Mouse (Mus musculus): ENCODE results near the gene Tmem116. TPM values are rescaled to one million over a fixed set of nuclear protein-coding genes. Genes with fewer than 3 reads are reported as not detected.
"Not testable (repeated sequence)": the region's sequence is repeated elsewhere in the genome, so short reads cannot be mapped to it uniquely, and the experiment has no call there.

Tmem116 gene
- polyA plus RNA-seq, 1 experiment from 2014 or later: 2.5 TPM

DNA sequence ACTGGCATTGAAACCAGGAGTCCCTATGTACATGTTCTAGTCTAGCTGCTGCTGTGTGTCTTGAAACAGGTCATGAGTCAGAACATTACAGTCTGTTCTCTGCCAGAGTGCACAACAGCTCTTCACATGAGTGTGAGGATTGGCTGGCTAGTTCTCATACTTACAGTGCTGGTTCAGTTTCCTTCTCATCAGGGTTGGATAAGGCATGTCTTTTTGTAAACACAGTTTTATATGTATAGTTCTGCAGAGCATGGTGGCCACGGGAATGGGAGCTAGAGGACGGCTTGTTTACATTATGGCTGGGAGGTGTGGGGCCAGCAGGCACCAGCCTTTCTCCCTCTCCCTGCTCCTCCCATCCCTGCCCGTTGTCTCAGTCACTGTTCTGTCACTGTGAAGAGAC is 17.9 kb downstream of the Tmem116 start:
- Histone ChIP-seq H3K4me2 (replicated peaks) (no peak overlapping the region), H3K27me3 (replicated peaks) (no peaks in the 10 kb centered on the region), H3K27ac (peak overlapping the region; percentile 32; the same call in 1 of the 2 replicates), H3K4me3 (replicated peaks) (no peak overlapping the region), H3K9me3 (no peaks in the 10 kb centered on the region), H3K4me1 (replicated peaks) (peaks cover 6% of the 10 kb centered on the region; the same call in 1 of the 2 replicates), H3K9ac (no peak overlapping the region), H3K36me3 (no peaks in the 10 kb centered on the region)
- ATAC-seq: peak; percentile 49; the same call in 1 of the 2 replicates
- 15% methylated on average over 3 of the region's 3 CpGs for WGBS

GRCm38 (mm10) chr5:121472411-121472810 is 20.7 kb downstream of the Tmem116 start:
- Histone ChIP-seq H3K9ac (no peak overlapping the region), H3K4me1 (replicated peaks) (peaks cover 6% of the 10 kb centered on the region; the same call in 1 of the 2 replicates), H3K27me3 (replicated peaks) (no peaks in the 10 kb centered on the region), H3K9me3 (no peaks in the 10 kb centered on the region), H3K27ac (no peak overlapping the region), H3K4me2 (replicated peaks) (no peak overlapping the region), H3K36me3 (no peaks in the 10 kb centered on the region), H3K4me3 (replicated peaks) (no peak overlapping the region)
- no peak for ATAC-seq
- 84% methylated on average over 2 of the region's 2 CpGs for WGBS

DNA sequence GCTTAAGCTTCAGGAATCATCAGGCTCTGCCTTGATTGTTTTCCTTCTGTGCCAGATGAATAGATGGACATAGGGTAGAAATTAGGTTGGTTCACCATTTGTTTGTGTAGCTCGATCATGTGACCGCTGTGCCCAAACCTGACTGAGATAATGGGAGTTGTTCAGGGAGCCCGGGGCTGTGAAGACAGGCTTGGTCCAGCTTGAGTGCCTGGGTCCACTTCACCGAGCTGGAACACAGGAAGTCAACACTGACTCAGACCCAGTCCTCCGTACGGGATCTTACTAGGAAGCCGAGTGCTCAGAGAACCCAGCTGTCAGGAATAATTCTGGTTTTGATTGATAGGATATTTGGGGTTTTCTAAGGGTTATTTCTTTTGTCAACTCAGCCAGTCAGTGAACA is 22.9 kb downstream of the Tmem116 start:
- Histone ChIP-seq H3K36me3 (no peaks in the 10 kb centered on the region), H3K27me3 (replicated peaks) (no peaks in the 10 kb centered on the region), H3K27ac (no peak overlapping the region), H3K9me3 (no peaks in the 10 kb centered on the region), H3K4me3 (replicated peaks) (no peak overlapping the region), H3K4me1 (replicated peaks) (peaks cover 6% of the 10 kb centered on the region; the same call in 1 of the 2 replicates), H3K4me2 (replicated peaks) (no peak overlapping the region), H3K9ac (no peak overlapping the region)
- 63% methylated on average over 7 of the region's 7 CpGs for WGBS
- ATAC-seq: no peak

- 0 out of 2 replicates have a peak overlapping the region, but pooled peaks have one; percentile 34 for H3K27ac ChIP-seq
- no peak overlapping the region for H3K9ac ChIP-seq
- no peak overlapping the region for H3K4me2 ChIP-seq (replicated peaks)
- no peaks in the 10 kb centered on the region for H3K27me3 ChIP-seq (replicated peaks)
- ATAC-seq: peak; percentile 75
- H3K9me3 ChIP-seq: no peaks in the 10 kb centered on the region
- H3K4me1 ChIP-seq (replicated peaks): no peaks in the 10 kb centered on the region
- WGBS: 47% methylated on average over 1 of the region's 1 CpGs
- no peaks in the 10 kb centered on the region for H3K36me3 ChIP-seq
- no peak overlapping the region for H3K4me3 ChIP-seq (replicated peaks)
Observed at GRCm38 (mm10) chr5:121476040-121476439, 24.3 kb downstream of the Tmem116 start.

- 0 out of 2 replicates have a peak, but pooled peaks have one; percentile 2 for ATAC-seq
- WGBS: 28% methylated on average over 3 of the region's 3 CpGs
- no peak overlapping the region for H3K27ac ChIP-seq
Observed at GRCm38 (mm10) chr5:121477680-121478079, 26.0 kb downstream of the Tmem116 start.

GRCm38 (mm10) chr5:121484801-121485200 is 33.1 kb downstream of the Tmem116 start:
- no peaks in the 10 kb centered on the region for H3K36me3 ChIP-seq
- no peak overlapping the region for H3K4me2 ChIP-seq (replicated peaks)
- 53% methylated on average over 5 of the region's 5 CpGs for WGBS
- ATAC-seq: no peak
- no peaks in the 10 kb centered on the region for H3K9me3 ChIP-seq
- no peaks in the 10 kb centered on the region for H3K27me3 ChIP-seq (replicated peaks)
- H3K27ac ChIP-seq: no peak overlapping the region
- H3K4me3 ChIP-seq (replicated peaks): no peak overlapping the region
- no peak overlapping the region for H3K9ac ChIP-seq
- no peaks in the 10 kb centered on the region for H3K4me1 ChIP-seq (replicated peaks)

More at GRCm38 (mm10) chr5:121477680-121478079, 26.0 kb downstream of the Tmem116 start:
- no peaks in the 10 kb centered on the region for H3K36me3 ChIP-seq
- H3K4me2 ChIP-seq (replicated peaks): no peak overlapping the region
- no peaks in the 10 kb centered on the region for H3K4me1 ChIP-seq (replicated peaks)
- no peak overlapping the region for H3K4me3 ChIP-seq (replicated peaks)
- H3K27me3 ChIP-seq (replicated peaks): no peaks in the 10 kb centered on the region
- H3K9ac ChIP-seq: no peak overlapping the region
- no peaks in the 10 kb centered on the region for H3K9me3 ChIP-seq

GRCm38 (mm10) chr5:121493305-121493704 is 41.6 kb downstream of the Tmem116 start:
- Histone ChIP-seq H3K27ac (no peak overlapping the region), H3K36me3 (no peaks in the 10 kb centered on the region), H3K27me3 (replicated peaks) (no peaks in the 10 kb centered on the region), H3K4me2 (replicated peaks) (no peak overlapping the region), H3K4me1 (replicated peaks) (no peaks in the 10 kb centered on the region), H3K4me3 (replicated peaks) (no peak overlapping the region), H3K9me3 (no peaks in the 10 kb centered on the region), H3K9ac (no peak overlapping the region)
- 76% methylated on average over 8 of the region's 8 CpGs for WGBS
- no peak for ATAC-seq

GRCm38 (mm10) chr5:121500719-121501118 is 49.0 kb downstream of the Tmem116 start:
- 61% methylated on average over 7 of the region's 7 CpGs for WGBS
- Histone ChIP-seq H3K27ac (no peak overlapping the region), H3K4me1 (replicated peaks) (no peaks in the 10 kb centered on the region), H3K36me3 (no peaks in the 10 kb centered on the region), H3K4me2 (replicated peaks) (no peak overlapping the region), H3K9me3 (no peaks in the 10 kb centered on the region), H3K4me3 (replicated peaks) (no peak overlapping the region), H3K9ac (no peak overlapping the region), H3K27me3 (replicated peaks) (no peaks in the 10 kb centered on the region)
- no peak for ATAC-seq

- H3K9ac ChIP-seq; ATAC-seq; H3K27ac ChIP-seq; H3K9me3 ChIP-seq; H3K36me3 ChIP-seq; H3K27me3 ChIP-seq (replicated peaks); H3K4me2 ChIP-seq (replicated peaks); H3K4me3 ChIP-seq (replicated peaks); H3K4me1 ChIP-seq (replicated peaks): not testable (repeated sequence)
- WGBS: 60% methylated on average over 11 of the region's 17 CpGs
Observed at GRCm38 (mm10) chr5:121501424-121501996, 49.8 kb downstream of the Tmem116 start.

DNA sequence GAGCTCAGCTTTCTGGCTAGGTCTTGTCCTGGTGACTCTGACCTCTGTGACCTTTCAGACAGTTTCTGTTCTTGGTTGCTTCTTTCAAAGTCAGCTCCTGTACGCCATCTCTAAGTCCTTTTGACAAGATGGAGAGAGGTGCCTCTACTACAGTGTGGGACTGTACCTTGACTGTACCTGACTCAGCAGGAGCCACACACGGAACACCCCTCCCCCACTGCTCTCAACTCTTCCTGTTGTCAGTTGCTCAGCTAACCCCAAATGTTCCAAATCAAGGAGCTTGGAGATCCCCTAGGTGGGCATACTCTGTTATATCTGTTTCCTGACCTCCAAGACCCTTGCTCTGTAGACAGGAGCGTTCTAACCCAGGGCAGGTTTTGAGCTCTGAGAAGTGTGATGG is 51.5 kb downstream of the Tmem116 start, which contains the start of gene Adam1b:
TSS of gene Adam1b (minus strand) at position 205 of the 400 bp plus-strand sequence.
- Histone ChIP-seq H3K36me3 (no peaks in the 10 kb centered on the region), H3K4me2 (replicated peaks) (no peak within 1 kb of the TSS), H3K27ac (no peak within 1 kb of the TSS), H3K4me1 (replicated peaks) (no peaks in the 10 kb centered on the region), H3K9ac (no peak within 1 kb of the TSS), H3K4me3 (replicated peaks) (no peak within 1 kb of the TSS), H3K27me3 (replicated peaks) (no peaks in the 10 kb centered on the region), H3K9me3 (no peaks in the 10 kb centered on the region)
- 75% methylated on average over 3 of the region's 3 CpGs for WGBS
- ATAC-seq: no peak

- H3K9me3 ChIP-seq: no peaks in the 10 kb centered on the region
- ATAC-seq: no peak
- WGBS: 85% methylated on average over 1 of the region's 1 CpGs
Observed at GRCm38 (mm10) chr5:121506846-121507245, 55.2 kb downstream of the Tmem116 start.

DNA sequence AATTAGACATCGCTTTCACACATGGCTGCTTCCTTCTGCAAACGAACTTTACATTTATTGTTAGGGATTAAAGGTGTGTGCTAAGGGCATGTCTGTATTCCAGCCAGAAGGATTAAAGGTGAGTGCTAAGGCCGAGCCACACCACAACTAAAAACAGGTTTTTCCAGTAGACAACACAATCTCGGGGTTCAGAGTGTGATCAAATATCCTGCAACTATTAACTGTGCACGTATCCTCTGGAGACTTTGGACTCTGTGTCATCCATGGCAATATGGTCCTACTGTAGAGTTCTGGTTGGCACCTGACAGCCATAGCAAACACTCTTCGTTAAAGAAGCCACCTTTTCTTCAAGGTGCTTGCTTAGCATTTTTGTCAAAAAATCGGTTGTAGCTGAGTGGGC is 58.3 kb downstream of the Tmem116 start:
- Histone ChIP-seq H3K9ac (no peak overlapping the region), H3K9me3 (no peaks in the 10 kb centered on the region), H3K27ac (peak overlapping the region; percentile 17; the same call in 1 of the 2 replicates), H3K4me3 (replicated peaks) (no peak overlapping the region), H3K4me1 (replicated peaks) (no peaks in the 10 kb centered on the region), H3K36me3 (no peaks in the 10 kb centered on the region), H3K27me3 (replicated peaks) (no peaks in the 10 kb centered on the region), H3K4me2 (replicated peaks) (no peak overlapping the region)
- 67% methylated on average over 7 of the region's 7 CpGs for WGBS
- peak; percentile 82 for ATAC-seq

More at GRCm38 (mm10) chr5:121506846-121507245, 55.2 kb downstream of the Tmem116 start:
- no peak overlapping the region for H3K27ac ChIP-seq
- H3K4me2 ChIP-seq (replicated peaks): no peak overlapping the region
- no peaks in the 10 kb centered on the region for H3K36me3 ChIP-seq
- no peak overlapping the region for H3K9ac ChIP-seq
- no peak overlapping the region for H3K4me3 ChIP-seq (replicated peaks)
- no peaks in the 10 kb centered on the region for H3K4me1 ChIP-seq (replicated peaks)
- H3K27me3 ChIP-seq (replicated peaks): no peaks in the 10 kb centered on the region

DNA sequence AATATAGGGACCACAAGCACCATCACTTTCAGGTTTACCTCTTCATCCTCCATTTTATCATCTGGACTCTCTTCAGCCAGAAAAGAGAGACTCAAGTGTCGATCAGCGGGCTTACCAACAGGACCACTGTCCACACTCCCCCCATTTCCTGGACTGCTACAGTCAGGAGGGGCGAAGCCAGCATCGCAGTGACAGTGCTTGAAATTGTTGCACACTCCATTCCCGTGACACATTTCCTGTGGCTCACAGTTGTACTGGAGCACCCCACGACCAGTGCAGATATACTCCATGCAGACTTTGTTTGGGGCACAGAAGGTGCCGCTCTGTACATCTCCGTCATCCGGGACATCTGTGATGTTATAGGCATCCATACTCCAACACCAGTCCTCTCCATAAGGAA is 67.3 kb downstream of the Tmem116 start:
- H3K27me3 ChIP-seq (replicated peaks): no peaks in the 10 kb centered on the region
- no peaks in the 10 kb centered on the region for H3K4me1 ChIP-seq (replicated peaks)
- no peak overlapping the region for H3K27ac ChIP-seq
- H3K9me3 ChIP-seq: no peaks in the 10 kb centered on the region
- no peak overlapping the region for H3K4me2 ChIP-seq (replicated peaks)
- ATAC-seq: no peak
- H3K4me3 ChIP-seq (replicated peaks): no peak overlapping the region
- no peak overlapping the region for H3K9ac ChIP-seq
- 0 out of 2 replicates have a peak, but pooled peaks cover 12% of the 10 kb centered on the region for H3K36me3 ChIP-seq
- WGBS: 91% methylated on average over 9 of the region's 9 CpGs

Measured in intestine, embryonic 15.5 days (tissue).